Mouse (Mus musculus) thymus, postnatal 14 days (tissue): ENCODE results near the gene Ythdf2.
A peak's percentile ranks its signal among the peaks of the same experiment; 100 is the strongest.

Experiments
- DNase-seq: peaks from one replicate; pipeline ENCODE4 v3.0.0; 2021

The Ythdf2 gene

DNA sequence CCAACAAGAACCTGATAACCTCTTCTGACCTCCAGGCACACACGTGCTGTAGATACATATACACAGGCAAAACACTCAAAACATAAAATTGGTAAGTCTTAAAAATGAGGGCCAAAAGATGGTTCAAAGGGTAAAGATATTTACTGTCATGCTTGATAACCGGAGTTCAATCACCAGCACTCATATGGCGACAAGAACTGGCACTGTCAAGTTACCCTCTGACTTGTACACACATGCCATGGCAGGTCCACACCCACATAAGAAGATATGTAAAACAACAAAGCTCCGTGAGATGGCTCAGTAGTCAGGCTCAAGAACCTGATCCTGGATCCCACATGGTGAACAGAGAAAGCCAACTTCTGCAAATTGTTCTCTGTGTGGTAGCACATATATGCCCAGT lies 4.8 kb downstream of the Ythdf2 start:
- DNase-seq: no peak

DNA sequence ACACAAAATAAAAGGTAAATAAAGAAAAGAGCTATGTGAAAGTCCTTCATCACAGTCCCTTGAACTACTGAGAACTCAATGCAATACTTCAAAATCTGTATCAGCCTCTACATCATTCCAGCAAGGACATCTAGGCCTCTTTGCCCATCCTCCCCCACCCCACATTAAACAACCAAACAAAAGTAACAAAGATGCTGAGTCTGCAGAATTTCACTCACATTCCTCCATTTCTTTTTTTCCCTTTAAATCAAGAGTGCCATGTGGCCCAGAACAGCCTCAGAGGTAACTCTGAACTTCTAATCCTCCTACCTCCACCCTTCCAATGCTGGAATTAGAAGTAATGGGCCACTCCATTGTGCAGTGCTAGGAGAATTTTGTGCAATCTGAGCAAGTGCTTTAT lies 13.3 kb downstream of the Ythdf2 start:
- no peak for DNase-seq

DNA sequence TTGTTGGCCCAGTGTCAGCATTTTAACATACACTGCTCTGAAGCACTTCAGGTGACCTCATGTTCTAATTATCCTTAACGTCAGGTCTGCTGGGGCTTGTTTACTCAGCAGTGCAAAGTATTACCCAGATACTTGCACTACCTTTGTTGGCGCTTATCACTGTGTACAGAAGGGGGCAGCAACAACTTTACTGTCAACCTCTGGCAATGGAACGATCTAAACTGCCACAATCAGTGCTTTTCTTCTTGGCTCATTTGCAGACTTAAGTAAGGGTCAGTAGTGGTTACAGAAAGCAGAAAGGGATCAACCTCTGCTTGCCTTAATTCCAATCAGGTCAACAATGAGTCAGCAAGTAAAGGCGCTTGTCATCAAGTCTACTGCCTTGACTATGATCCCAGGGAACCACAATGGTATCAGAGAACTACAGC lies 13.8 kb downstream of the Ythdf2 start:
- DNase-seq: peak; percentile 51

DNA sequence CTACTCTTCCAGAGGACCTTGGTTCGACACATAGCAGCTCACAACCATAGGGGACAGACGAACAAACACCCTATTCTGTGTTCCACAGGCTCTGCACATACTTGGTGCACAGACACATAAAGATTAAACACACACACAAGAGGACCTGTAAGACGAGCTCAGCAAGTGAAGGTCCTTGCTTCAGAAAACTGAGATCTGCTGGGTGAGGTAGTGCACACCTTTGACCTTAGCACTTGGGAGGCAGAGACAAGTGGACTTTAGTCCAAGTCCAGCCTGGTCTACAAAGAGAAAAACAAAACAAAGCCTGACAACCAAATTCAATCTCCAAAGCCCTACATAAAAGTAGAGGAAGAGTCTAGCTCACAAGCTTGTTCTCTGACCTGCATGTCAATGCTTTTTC lies 17.1 kb downstream of the Ythdf2 start:
- DNase-seq: no peak

DNA sequence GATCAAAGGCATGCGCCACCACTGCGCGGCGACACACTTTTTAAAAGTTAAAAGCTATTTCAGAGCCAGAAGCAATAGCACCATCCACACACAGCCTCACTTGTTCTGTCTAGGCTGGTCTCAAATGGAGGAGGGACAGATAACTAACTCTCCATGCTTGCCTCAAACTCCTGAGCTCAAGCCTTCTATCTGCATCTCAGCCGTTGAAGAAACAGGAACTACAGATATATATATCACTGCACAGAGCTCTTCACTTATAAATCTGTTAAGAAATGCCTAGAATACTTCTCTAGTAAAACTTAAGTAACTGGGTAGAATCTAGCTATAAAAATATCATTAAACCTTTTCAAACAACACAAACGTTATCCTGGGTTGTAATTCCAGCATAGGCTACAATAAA lies 17.7 kb downstream of the Ythdf2 start:
- no peak for DNase-seq

DNA sequence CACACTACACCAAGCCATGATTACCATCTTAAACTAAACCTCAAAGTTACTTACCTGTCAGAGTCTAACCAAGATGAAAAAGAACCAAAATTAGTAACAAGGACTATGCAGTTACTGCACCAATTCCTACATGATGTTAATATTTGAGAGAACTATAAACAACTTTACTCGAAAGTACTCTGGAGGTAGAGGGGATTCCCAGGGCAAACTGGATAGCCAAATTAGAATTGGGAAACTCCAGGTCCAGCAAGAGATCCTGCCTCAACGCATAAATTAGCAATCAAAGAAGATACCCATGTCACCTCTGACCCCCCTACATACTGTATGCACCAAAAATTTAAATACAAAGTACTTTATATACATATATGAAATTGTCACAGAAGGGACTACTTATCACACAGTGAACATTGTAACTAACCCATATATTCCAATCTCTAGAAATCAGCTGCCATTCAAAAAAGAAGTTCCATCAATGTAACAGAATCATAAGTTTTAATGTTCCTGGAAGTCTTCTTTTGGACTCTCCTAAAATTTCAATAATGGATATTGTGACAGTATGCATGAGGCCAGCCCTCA lies 24.2 kb downstream of the Ythdf2 start:
- no peak for DNase-seq

DNA sequence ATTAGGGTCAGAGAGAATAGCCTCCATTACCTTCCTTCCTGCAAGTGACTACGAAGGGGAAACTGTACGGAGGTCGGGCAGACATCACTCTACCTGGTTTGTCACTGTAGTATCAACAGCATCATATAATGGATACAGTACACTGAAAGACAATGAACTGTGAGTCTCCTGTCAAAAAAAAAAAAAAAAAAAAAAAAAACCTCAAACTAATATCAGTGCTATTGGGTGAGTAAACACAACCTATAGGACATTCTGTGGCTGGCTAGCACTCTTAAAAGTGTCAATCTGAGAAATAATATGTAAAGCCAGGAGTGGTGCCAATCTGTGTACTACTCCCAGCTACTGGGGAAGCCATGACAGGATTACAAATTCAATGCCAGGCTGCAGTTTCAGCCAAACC lies 28.9 kb downstream of the Ythdf2 start:
- DNase-seq: no peak

DNA sequence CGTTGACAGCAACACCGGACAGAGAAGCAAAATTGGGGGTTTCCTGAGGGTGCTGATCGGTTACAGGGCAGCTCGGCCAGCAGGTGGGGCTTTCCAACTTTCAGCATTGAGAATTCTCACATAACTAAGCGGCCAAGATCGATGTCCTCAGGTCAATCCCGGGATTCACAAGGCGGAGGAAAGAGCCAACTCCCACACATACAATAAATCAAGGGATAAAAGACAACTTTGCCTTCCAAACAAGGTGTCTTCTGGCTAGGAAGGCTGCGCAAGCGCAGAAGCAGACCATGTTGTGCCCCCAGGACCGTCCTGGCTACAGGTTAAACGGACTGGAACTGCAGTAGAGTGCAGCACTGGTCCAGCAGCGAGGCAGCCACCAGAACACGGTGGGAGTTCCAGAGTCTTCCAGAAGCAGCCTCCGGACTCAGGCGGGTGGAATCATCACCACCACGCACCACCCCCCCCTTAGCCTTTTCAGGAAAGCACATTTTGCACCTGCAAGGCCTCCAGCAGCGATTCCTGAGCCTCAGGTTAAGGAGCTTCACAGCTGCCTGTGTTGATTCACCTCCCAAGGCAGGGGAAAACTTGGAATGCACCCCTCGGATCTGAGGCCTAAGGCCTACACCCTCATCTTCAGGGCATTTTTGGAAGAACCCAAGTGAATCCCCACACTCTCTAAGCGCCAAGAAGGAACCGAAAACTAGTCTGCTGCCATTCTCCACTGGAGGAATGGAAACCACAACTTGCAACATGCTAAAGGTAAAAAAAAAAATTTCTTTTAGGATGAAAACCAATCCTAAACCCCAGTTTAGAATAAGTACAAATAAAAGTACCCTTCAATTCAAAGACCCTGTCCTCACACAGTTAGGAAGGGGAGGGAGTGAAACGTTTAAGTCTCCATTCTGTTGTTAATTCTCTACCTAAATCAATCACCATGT lies 30.1 kb downstream of the Ythdf2 start:
- peak; percentile 17 for DNase-seq

DNA sequence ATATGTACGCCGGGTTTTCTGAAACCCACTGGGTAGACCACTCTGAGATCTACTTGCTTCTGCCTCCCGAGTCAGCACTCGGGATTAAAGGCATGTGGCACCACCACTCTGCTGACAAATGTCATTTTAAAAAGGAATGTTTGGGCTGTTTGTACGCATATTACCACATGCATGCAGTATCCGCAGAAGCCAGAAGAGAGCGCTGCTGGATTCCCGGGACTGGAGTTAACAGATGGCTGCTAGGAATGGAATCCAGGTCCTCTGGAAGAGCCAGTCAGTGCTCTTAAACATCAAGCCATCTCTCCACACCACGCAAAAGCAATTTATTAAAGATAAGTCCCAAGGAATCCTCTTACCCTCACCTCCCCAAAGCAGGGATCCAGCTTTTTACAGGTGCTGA lies 31.4 kb downstream of the Ythdf2 start:
- DNase-seq: peak; percentile 38

DNA sequence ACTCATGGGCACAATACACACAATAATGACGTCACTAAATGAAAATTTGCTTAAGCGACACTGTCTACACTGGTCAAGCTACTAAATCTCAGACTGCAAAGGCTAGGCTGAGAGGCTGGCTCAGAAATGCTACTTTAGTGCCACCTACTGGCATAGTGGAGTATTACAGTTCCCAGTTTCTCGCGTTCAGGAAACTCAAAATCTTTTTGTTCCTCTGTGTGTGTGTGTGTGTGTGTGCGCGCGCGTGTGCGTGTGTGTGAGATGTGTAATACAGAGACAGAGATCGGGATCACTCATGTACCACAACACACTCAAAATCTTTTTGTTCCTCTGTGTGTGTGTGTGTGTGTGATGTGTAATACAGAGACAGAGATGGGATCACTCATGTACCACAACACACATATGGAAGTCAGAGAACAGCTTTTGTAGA lies 33.5 kb downstream of the Ythdf2 start:
- peak; percentile 68 for DNase-seq

DNA sequence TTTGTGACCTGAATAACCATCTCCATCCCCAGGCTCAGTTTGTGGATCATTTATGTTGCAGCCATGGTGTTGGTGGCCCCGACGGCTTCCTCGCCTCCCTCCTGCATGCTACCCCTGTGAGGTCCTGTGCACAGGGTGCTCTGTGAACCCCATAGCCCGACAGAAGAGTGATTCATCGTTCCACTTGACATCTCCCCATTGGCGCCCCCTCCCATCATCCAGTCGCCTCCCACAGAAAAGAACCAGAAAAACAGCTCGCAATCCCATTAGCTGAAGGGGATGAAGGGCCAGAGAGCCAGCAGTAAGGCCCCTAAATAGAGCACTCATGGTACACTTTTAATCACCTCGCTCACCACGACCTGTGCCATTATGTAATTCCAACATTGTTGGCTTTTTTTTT lies 35.6 kb downstream of the Ythdf2 start:
- no peak for DNase-seq

DNA sequence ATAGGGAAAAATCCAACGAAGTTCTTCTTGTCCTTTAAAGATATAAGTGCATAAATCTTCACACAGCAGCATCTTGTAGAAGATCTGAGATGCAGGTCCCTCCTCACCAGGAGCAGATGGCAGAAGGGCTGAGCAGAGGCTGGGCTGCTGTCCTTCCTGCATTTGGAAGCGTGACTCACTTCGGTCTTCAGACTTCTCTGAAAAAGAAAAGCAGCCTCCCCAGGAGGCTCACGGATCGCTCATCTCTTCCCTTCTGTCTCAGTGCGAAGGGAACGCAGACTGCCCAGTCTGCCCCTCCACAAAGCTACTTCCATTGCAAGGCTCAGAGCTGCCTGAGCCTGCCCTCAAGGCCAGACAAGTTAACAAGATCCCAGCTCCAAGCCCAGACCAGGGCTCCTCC lies 41.2 kb downstream of the Ythdf2 start:
- no peak for DNase-seq

DNA sequence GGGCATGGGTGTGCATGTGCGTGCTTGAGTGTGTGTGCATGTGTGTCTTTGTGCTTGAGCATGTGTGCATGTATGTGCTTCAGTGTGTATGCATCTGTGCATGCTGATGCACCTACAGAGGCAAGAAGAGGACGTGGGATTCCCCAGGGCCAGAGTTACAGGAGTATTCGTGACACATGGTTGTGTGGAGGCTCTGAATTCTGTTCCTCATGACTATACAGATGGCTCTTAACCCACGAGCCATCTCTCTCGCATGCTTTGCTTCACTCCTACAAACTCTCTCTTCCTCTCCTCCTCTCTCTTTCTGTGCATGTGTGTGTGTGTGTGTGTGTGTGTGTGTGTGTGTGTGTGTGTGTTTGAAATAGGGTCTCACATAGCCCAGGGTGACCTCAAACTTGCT lies 42.3 kb downstream of the Ythdf2 start:
- DNase-seq: no peak

DNA sequence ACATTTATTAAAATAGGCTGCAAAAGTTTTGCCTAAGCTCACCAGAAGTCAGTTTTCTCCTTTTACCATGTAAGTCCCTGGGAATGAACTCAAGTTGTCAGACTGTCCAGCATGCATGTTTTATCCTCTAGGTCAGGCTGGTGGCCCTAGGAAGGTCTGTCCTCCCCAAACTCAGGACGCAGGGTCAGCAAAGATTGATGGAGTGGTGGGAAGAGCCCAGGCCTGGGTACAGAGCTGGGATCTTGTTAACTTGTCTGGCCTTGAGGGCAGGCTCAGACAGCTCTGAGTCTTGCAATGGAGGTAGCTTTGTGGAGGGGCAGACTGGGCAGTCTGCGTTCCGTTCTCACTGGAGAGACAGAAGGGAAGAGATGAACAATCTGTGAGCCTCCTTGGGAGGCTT lies 42.8 kb downstream of the Ythdf2 start:
- DNase-seq: no peak

DNA sequence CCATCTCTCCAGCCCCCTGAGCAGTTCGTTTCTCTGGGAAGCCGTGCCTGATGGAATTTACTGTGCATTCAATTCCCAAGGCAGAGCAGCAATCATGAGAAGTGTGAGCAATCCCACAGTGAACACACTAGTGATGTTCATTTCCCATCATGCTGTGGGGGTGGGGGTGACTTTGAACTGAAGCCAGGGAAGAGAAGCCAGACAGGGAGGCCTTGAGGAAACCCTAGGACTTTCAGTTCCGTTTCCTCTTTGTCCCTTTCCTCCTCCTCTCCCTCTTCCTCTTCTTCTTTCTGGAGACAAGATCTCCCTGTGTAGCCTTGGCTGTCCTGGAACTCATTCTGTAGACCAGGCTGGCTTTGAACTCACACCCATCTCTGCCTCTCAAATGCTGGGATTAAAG lies 44.7 kb downstream of the Ythdf2 start:
- no peak for DNase-seq

DNA sequence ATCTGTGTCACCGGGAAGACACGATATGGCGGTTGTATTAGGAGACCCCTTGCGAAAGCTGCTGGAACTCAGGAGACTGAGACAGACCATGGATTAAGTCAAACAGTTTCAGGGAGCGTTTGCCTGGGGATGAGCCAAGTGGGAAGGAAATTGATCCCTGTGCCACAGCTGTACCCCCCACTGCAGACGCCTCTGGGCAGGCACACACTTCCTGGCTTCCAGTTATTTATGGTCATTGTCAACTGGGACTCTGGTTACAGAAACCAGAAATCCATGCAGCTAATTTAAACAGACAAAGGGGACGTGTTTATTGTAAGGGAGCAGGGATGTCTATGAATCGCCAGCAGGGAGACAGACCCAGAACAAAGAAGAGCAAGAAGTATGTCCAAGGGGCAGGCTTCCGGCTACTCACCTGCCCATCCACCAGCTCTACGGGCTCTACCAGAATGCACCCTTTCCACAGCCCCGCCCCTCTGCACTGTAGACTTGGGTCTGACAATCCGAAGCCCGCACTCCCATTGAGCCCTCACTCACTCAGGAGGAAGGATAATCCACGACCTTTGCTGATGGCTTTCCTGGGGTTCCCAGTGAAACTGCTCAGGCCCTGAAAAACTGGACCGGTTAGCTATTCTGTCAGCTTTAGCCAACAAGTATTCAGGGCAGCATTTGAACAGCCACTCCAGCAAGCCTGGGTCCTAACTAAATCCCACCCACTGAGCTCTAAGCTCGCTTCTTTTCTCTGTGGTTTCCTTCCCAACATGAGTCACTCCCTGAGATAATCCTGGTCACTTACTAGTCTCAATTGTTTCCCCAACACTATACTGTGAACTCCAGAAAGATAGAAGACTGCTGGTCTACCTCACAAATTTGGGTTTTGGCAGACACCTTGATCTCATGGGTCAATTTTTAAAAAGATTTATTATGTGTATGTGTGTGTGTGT lies 45.5 kb downstream of the Ythdf2 start:
- DNase-seq: no peak

DNA sequence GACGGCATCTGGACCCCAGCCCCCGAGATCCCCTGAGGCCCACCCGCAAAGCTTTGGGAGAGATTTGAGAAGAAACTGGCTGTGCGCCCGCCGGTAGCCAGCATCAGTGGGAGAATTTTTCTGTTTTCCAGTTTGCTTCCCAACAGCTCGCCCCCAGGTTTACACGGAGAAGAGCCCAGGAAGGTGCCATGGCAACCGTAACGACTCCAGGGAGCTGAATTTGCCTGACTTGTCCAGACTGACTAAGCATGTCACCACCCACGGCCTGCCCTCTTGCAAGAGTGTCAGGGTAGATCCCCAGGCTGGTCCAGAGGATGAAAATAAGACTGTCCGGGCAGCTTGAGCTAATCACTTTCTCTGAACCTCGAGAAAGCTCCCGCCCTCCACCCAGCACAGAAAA lies 46.4 kb downstream of the Ythdf2 start:
- DNase-seq: no peak

DNA sequence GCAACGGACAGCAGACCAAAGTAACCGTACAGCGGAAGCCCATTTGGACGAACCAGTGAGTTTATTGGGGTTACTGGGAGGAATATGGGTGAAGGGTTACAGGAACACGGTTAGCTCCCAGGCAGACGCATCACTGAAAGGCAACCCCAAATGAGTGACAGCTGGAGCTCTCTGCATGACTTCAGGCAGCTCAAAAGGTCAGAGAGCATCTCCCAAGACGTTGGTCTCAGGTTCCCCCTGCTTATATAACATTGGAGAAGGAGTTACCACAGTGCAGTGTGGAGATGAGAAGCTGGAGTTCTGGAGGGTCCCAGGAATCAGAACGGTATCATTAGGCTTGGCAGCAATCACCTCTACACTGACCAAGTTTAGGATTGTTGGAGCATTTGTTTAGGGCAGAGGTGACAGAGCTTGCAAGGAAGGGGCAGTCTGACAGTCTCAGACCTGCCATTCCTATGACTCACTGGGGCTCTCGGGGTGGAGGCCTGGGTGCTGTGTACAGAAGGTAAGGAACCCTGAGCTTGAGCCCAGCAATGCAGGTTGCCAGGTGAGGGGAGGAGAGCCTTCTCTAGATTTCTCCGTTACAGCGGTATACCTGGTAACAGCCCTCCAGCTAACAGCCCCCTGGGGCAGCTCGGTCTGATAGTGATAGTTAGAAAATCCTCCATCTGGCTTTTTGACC lies 55.0 kb downstream of the Ythdf2 start:
- DNase-seq: no peak

DNA sequence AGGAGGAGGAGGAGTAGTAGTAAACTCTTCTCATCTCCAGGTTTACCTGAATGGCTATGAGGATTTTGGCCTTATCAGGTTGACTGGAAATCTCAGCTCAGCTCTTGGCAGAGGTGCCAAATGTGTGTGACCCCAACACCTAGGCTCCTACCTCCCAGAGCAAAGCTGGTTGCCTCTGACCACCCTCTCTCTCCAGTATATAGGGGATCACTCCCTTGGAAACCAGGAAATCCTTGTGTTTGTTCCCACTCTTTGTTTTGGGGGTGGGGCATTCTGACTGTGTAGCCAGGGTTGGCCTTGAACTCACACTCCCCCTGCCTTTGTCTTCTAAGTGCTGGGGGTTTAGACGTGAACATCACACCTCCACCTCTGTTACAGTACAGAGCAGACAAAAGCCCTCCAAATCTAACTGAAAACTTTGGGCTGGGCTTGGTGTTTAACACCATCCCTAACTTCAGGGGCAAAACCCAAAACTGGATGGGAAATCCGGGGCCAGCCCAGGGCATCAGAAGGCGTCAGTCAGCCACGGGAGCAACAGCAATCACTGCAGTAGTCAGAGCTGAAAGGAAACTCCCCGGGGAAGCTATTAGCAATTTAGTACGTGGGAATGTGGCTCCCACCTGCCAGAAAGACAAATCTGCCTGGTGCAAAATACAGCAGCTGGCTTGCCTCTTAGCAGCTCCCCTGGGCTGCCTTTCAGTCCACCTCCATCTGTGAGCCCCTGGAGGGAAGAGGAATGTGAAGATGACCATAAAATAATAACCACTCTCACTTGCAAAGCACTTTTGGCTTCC lies 57.0 kb downstream of the Ythdf2 start:
- DNase-seq: no peak

DNA sequence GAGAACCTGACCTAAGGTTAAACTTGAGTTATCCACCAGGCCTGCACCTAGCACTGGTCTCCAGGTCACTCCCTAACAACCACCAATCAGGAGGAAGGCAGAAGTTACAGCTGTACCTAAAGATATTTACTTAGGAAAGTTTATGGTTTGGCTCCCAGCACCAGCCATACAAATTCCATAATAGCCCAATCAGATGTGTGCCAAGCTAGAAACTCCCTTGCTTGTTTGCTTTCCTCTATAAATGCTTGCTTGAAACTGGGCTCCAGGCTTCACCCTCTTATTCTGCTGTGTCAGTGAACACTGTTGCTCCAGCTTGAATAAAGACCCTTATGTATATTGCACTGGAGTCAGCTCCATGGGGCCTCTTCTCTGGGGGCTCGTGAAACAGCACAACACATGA lies 60.4 kb downstream of the Ythdf2 start:
- DNase-seq: no peak

DNA sequence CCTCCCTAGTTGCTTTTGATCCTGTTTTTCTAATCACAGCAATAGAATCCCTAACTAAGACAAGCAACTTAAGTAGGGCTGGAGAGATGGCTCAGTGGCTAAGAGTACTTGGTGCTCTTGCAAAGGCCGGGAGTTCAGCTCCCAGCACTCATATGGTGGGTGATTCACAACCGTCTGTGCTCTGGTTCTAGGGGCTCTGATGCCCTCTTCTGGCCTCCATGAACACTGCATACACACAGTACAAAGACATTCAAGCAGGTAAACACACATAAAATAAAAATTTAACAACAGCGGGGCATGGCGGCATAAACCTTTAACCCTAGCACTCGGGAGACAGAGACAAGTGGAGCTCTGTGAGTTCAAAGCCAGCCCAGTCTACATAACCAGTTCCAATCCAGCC lies 65.9 kb downstream of the Ythdf2 start:
- no peak for DNase-seq

DNA sequence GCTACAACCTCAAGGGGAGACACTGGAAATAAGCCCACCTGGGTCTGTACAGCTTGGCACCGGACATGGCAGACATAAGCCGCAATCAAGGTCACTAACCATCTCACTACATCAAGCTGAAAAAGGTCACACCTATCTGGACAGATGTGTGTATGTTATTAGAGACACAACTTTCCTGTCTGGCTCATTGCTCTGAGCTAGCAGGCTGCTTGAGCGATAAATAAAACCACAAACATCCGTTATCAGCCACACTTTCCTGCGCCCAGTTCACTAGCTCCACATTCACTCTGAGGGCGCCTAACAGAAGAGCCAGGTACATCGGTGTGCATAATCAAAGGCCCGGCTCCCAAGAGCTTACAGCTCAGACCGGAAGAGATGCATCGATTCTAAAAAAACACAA lies 67.0 kb downstream of the Ythdf2 start:
- DNase-seq: no peak
